Mouse (Mus musculus) heart, adult 10 weeks (tissue): ENCODE measurements around the gene Ttbk1. TPM values are rescaled to one million over a fixed set of nuclear protein-coding genes. Genes with fewer than 3 reads are reported as not detected.

Experiments
- polyA plus RNA-seq: library from polyadenylated mRNA; stranded (reverse); fragments of 350-450 nt; fragmentation: Illumina TruSeq; extraction: RNeasy Lipid Tissue Mini Kit (QIAGEN cat#74804); gene quantifications from one replicate; pipeline ENCODE4 v1.2.3, GENCODE M21; 2014; ENCODE audit warnings: low read depth, low replicate concordance

Gene Ttbk1
- 0.10 TPM for polyA plus RNA-seq

DNA sequence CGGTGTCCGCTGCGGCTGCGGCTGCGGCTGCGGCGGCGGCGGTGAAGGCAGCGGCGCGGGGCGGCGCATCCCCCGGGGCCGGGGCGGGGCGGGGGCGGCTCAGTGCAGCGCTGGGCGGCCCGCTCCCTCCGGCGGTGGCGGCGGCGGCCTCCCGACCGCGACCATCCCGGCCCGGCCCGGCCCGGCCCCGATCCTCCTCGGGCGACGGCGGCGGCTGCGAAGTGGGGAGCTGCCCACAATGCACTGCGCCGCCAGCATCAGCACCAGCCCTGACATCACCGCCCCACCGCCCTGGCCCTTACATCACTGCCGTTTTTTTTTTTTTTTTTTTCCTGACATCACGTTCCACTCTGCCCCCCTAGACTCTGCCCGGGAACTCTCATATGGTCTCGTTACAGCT lies at the start of gene Ttbk1:
Ttbk1 (minus strand) TSS at position 245 of the 400 bp plus-strand sequence.

DNA sequence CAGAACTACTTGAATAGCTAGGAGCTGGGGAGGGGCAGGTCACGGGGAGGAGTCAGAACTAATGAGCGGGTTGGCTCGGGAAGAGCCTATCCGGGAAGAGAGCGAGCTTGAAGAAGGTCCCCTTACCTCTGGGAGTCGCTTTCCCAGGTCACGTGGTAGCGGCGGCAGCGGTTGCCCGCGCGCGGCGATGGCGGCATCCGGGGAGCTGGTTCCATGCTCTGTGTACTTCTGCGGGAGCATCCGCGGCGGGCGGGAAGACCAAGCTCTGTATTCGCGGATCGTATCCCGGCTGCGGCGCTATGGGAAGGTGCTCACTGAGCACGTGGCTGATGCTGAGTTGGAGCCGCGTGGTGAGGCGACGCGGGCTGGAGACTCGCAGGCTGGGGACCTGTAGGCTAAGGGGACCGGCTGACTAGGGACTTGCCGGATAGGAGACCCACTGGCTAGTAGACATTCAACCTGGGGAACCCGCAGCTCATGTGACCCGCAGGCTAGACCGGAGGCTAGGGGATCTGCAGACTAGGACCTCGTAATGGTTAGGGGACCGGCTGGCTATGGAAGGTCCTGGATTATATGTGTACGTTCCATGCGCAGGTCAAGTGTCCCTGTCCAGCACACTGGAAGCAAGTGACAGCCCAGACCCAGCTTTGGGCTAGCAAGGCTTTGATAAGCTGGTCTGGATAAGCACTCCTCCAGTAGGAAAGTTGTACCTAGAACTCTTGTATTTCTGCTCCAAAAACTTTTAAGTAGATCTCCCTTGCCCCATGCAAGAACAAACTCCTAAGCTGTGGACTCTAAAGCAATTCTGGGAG lies 9.4 kb upstream of the Ttbk1 start, which contains the start of gene Dnph1:
Dnph1 (plus strand) TSS at position 89 of the 812 bp plus-strand sequence.

DNA sequence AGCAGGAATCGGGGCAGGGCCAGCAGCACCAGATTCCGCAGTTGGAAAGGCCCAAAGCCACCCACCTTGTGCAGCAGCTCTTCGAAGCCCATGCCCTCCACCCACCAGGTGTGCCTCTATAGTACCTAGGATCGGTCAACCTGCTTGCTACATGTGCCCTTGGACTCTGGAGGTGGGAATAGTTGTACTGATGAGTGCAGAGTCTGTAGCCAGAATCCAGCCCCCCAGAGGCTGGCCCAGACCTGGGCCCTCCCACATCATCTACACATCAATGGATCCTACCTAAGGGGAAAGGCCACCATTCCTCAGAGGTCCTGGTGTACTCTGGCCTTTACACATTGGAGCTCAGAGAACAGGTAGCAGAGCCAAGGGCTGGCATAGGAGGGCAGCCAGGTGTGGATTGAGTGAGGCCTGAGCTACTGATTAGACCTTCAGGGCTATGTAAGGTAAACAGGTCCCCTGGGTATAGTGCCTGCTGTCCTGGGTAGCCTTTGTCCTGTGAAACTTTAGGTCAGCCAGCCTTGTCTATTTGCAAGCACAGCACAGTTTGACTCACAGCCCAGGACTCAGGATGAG lies 49.1 kb downstream of the Ttbk1 start, which contains the start of gene Slc22a7:
Slc22a7 (minus strand) TSS at position 160 of the 576 bp plus-strand sequence.

DNA sequence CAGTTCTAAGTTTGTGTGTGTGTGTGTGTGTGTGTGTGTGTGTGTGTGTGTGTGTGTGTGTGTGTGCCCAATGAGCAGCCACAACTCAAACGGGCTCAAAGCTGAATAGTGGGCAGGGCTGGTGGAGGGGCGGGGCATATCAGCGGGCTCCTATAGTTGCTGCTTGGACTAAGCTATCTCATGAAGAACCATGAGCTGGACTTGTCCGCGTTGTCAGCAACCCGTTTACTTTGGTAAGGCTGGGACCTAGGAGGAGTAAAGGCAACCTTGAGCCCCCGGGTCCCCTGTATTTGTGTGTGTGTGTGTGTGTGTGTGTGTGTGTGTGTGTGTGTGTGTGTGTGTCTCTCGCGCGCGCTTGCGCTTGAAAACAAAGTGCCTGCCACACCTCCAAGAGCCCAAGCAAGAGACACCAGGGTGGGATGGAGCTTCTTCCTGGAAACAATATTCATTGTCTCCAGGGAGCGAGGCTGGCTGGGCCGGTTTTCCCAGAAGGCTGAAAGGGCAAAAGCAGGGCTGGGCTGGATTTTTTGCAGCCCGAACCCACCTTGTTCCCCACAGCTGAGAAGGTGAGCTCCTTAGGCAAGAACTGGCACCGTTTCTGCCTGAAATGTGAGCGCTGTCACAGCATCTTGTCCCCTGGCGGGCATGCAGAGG lies 58.6 kb downstream of the Ttbk1 start, which contains the start of gene Crip3:
Crip3 (plus strand) TSS at position 166 of the 654 bp plus-strand sequence.

Other genes with a start within 250 kb of the Ttbk1 start
- 19.8 TPM for gene Polr1c, start 239.6 kb downstream of the Ttbk1 start, polyA plus RNA-seq
- 59.4 TPM for gene Yipf3, start 239.6 kb downstream of the Ttbk1 start, polyA plus RNA-seq
- not detected for gene Lrrc73, start 234.1 kb downstream of the Ttbk1 start, polyA plus RNA-seq
- 31.8 TPM for gene Tjap1, start 204.6 kb downstream of the Ttbk1 start, polyA plus RNA-seq
- gene Dlk2, start 190.3 kb downstream of the Ttbk1 start, polyA plus RNA-seq: not detected
- 4.1 TPM for gene Abcc10, start 159.3 kb downstream of the Ttbk1 start, polyA plus RNA-seq
- 12.4 TPM for gene Zfp318, start 103.9 kb downstream of the Ttbk1 start, polyA plus RNA-seq
- 2.5 TPM for gene Crip3, start 58.7 kb downstream of the Ttbk1 start, polyA plus RNA-seq
- not detected for gene Slc22a7, start 49.2 kb downstream of the Ttbk1 start, polyA plus RNA-seq
- gene Dnph1, start 9.0 kb upstream of the Ttbk1 start, polyA plus RNA-seq: 1.6 TPM
- 16.2 TPM for gene Cul9, start 58.7 kb upstream of the Ttbk1 start, polyA plus RNA-seq
- 101 TPM for gene Srf, start 68.5 kb upstream of the Ttbk1 start, polyA plus RNA-seq
- gene Ptk7, start 141.8 kb upstream of the Ttbk1 start, polyA plus RNA-seq: 2.3 TPM
- gene Klc4, start 158.3 kb upstream of the Ttbk1 start, polyA plus RNA-seq: 23.4 TPM
- 123 TPM for gene Mrpl2, start 158.6 kb upstream of the Ttbk1 start, polyA plus RNA-seq
- gene Cul7, start 162.7 kb upstream of the Ttbk1 start, polyA plus RNA-seq: 18.5 TPM
- 19.7 TPM for gene Rrp36, start 186.7 kb upstream of the Ttbk1 start, polyA plus RNA-seq
- 53.7 TPM for gene Mea1, start 191.1 kb upstream of the Ttbk1 start, polyA plus RNA-seq
- gene Klhdc3, start 193.2 kb upstream of the Ttbk1 start, polyA plus RNA-seq: 59.2 TPM
- 34.8 TPM for gene Ppp2r5d, start 217.4 kb upstream of the Ttbk1 start, polyA plus RNA-seq
- 33.9 TPM for gene Pex6, start 223.8 kb upstream of the Ttbk1 start, polyA plus RNA-seq
- 6.3 TPM for gene Gnmt, start 241.5 kb upstream of the Ttbk1 start, polyA plus RNA-seq